Mouse (Mus musculus) limb, embryonic 15.5 days (tissue): ENCODE results near the gene Runx3. TPM values are rescaled to one million over a fixed set of nuclear protein-coding genes. Genes with fewer than 3 reads are reported as not detected.
A peak's percentile ranks its signal among the peaks of the same experiment; 100 is the strongest.

Source experiments
- ATAC-seq: fragments of 200-750 bp; cut with Nextera tagmentation; 2 replicates; pipeline ENCODE4 v1.8.0; 2017; ENCODE audit warnings: low read depth, moderate TSS enrichment; ENCODE audit not compliant: insufficient number of reproducible peaks, low FRiP score, low TSS enrichment
- H3K27ac ChIP-seq: fragments of 300-500 bp; sonication (generic); 2 replicates; pipeline ENCODE4 v1.5.1; 2015; ENCODE audit warnings: moderate library complexity, mild to moderate bottlenecking, inconsistent platforms
- H3K27me3 ChIP-seq: fragments of 300-500 bp; sonication (generic); 2 replicates; pipeline ENCODE4 v1.6.1; 2015; ENCODE audit warnings: inconsistent platforms
- H3K36me3 ChIP-seq: fragments of 300-500 bp; sonication (generic); 2 replicates; pipeline ENCODE4 v1.6.1; 2015; ENCODE audit warnings: inconsistent platforms
- H3K4me1 ChIP-seq: fragments of 300-500 bp; sonication (generic); 2 replicates; pipeline ENCODE4 v1.6.1; 2015; ENCODE audit warnings: inconsistent platforms
- H3K4me2 ChIP-seq: fragments of 300-500 bp; sonication (generic); 2 replicates; pipeline ENCODE4 v1.6.1; 2015; ENCODE audit warnings: mild to moderate bottlenecking, inconsistent platforms
- H3K4me3 ChIP-seq: fragments of 300-500 bp; sonication (generic); 2 replicates; pipeline ENCODE4 v1.5.1; 2015; ENCODE audit warnings: mild to moderate bottlenecking, inconsistent platforms
- H3K9ac ChIP-seq: fragments of 300-500 bp; sonication (generic); 2 replicates; pipeline ENCODE4 v1.6.1; 2015; ENCODE audit warnings: inconsistent platforms
- H3K9me3 ChIP-seq: fragments of 300-500 bp; sonication (generic); 2 replicates; pipeline ENCODE4 v1.6.1; 2016; ENCODE audit warnings: inconsistent platforms
- WGBS: fragments of 180-500 bp; shearing (Covaris S2); methylation state at CpG from one replicate; pipeline ENCODE4 v1.1.7; 2015; 5-methylcytosine and 5-hydroxymethylcytosine counted together
- polyA plus RNA-seq: library from polyadenylated mRNA; unstranded; fragments of >200 nt; fragmentation: Nextera tagmentation; extraction: Ambion mirVana; gene quantifications from 2 replicates; pipeline ENCODE4 v1.2.1, GENCODE M21; 2015

Runx3 gene
- 4.4 and 4.6 TPM in 2 replicates for polyA plus RNA-seq

DNA sequence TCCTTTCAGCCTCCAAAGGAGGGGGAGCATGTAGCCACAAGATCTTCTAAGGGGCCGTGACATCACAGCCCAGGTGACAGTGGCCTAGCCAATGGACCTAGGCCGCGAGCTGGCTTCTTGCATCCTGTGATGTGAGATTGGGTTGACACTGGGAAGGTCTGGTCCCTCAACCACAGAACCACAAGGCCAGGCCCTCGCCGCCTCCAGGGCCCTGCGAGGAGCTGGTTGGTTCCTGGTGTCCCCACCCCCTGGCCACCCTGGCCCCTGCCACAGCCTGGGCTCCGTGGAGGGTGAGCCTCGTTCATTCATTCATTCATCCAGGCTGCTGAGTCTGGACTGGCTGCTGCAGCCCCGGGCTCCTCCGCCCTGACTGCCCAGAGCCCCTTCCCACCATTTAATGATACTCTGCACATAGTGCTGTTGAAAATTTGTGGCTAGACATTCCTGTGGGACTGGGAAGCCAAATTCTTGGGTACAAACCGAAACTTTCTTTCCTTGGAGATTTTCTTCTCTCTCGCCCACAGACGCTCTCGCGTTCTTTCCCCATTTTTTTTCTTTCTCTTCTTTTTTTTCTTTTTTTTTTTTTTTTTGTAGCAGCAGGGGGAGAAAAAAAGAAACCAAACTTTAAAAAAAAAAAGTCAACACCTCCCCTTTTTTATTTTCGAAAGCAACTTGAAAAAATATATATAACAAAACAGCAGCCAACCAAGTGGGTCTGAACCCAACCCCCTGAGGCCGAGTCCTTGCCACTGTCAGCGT lies at the start of gene Runx3:
Gene Runx3, plus strand, starts transcription at position 311 of the 759 bp plus-strand sequence.
- peaks cover 5% of the 10 kb centered on the region for H3K27me3 ChIP-seq
- peak within 1 kb of the TSS; percentile 57 for H3K27ac ChIP-seq
- H3K4me3 ChIP-seq: peak within 1 kb of the TSS; percentile 6; the same call in 1 of the 2 replicates
- no peaks in the 10 kb centered on the region for H3K36me3 ChIP-seq
- ATAC-seq: peak; percentile 52; the same call in 1 of the 2 replicates
- peaks cover 10% of the 10 kb centered on the region for H3K4me1 ChIP-seq
- H3K9ac ChIP-seq: no peak within 1 kb of the TSS
- no peak within 1 kb of the TSS for H3K4me2 ChIP-seq
- no peaks in the 10 kb centered on the region for H3K9me3 ChIP-seq
- 65% methylated on average over 18 of the region's 18 CpGs for WGBS

DNA sequence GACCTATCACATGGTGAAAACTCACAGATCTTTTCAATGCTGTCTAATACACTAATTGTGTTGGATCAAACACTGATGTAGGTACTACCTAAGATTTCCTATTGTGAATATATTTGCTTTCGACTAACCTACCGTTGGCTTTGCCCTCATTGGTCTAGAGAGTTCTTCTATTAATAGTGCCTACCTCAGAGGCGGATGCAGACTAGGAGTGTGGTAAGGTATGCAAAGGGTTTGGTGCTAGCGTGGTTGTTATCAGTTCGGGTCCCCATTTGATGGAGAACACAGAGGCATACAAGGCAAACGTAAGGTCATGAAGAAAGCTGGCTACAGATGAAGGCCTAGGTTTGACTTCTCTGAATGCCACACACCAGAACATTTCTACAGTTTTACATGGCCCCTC lies 47.8 kb upstream of the Runx3 start:
- no peaks in the 10 kb centered on the region for H3K9me3 ChIP-seq

DNA sequence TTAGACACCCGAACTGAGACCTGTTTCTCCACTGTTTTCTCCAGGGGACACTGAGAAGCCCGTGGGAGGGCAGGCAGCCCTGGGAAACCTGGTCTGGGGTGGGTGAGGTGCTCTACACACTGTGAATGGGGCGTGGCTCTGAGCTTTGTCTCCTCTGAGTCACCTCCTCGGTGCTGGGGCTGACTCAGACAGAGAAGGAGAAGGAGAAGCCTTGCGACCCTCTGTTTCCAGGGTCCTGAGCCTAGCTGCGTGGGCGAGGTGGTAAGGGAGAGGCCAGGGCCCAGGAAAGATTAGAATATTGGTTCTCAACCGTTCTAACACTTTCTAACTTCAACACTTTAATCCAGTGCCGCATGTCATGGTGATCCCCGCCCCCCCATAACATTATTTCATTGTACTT lies 46.9 kb upstream of the Runx3 start:
- H3K4me2 ChIP-seq: no peak overlapping the region
- no peak for ATAC-seq
- no peak overlapping the region for H3K27ac ChIP-seq
- no peaks in the 10 kb centered on the region for H3K9me3 ChIP-seq
- no peak overlapping the region for H3K4me3 ChIP-seq
- no peaks in the 10 kb centered on the region for H3K36me3 ChIP-seq
- no peaks in the 10 kb centered on the region for H3K4me1 ChIP-seq
- WGBS: 69% methylated on average over 10 of the region's 10 CpGs
- no peaks in the 10 kb centered on the region for H3K27me3 ChIP-seq
- H3K9ac ChIP-seq: no peak overlapping the region

More for the DNA sequence above, 47.8 kb upstream of the Runx3 start:
- H3K27me3 ChIP-seq: no peaks in the 10 kb centered on the region
- H3K27ac ChIP-seq: no peak overlapping the region
- H3K36me3 ChIP-seq: no peaks in the 10 kb centered on the region
- ATAC-seq: no peak
- 90% methylated on average over 6 of the region's 6 CpGs for WGBS
- H3K9ac ChIP-seq: no peak overlapping the region
- H3K4me1 ChIP-seq: no peaks in the 10 kb centered on the region
- no peak overlapping the region for H3K4me3 ChIP-seq
- H3K4me2 ChIP-seq: no peak overlapping the region

DNA sequence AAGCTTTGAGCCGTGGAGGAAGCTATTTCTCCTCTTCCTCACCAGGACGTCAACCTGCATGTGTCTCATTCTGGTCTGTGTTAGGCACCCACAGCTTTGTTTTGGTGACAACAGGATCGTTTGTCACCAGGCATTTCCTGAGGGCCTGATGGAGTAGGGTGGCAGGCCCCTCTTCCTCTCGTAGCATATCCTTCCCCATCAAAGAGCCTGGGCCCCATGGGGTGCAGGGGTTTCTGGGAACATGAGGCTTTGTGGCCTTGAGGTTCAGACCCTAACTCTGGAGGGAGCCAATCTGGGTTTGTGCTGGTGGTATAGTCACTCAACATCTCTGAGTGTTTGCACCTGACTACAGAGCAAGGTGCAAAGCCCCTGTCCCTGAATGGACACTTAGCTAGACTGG lies 45.8 kb upstream of the Runx3 start:
- ATAC-seq: no peak
- no peaks in the 10 kb centered on the region for H3K36me3 ChIP-seq
- 64% methylated on average over 4 of the region's 4 CpGs for WGBS
- no peak overlapping the region for H3K4me3 ChIP-seq
- H3K4me1 ChIP-seq: peaks cover 3% of the 10 kb centered on the region
- H3K4me2 ChIP-seq: no peak overlapping the region
- H3K9ac ChIP-seq: no peak overlapping the region
- H3K9me3 ChIP-seq: no peaks in the 10 kb centered on the region
- no peaks in the 10 kb centered on the region for H3K27me3 ChIP-seq
- H3K27ac ChIP-seq: no peak overlapping the region

DNA sequence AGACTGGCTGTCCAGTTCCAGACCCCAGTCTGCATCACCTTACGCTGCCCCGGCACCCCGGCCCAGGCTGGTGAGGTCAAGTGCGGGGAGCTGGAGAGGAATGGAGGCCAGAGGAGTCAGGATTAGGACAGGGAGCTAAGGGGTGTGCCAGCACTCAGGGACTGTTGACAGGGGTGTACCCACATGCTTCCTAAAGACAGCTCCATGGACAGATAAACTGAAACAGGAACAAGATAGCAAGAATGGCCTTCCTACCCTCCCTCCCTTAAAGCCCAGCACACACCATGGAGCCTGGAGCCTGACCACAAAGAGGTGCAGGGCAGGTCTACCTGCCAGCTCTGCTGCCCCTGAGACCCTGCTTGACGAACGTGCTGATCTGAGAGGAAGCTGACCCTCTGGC lies 45.1 kb upstream of the Runx3 start:
- WGBS: 84% methylated on average over 6 of the region's 6 CpGs
- Histone ChIP-seq H3K4me2 (no peak overlapping the region), H3K4me3 (no peak overlapping the region), H3K27ac (no peak overlapping the region), H3K36me3 (no peaks in the 10 kb centered on the region), H3K4me1 (peaks cover 9% of the 10 kb centered on the region), H3K27me3 (no peaks in the 10 kb centered on the region), H3K9ac (no peak overlapping the region), H3K9me3 (no peaks in the 10 kb centered on the region)
- ATAC-seq: no peak

DNA sequence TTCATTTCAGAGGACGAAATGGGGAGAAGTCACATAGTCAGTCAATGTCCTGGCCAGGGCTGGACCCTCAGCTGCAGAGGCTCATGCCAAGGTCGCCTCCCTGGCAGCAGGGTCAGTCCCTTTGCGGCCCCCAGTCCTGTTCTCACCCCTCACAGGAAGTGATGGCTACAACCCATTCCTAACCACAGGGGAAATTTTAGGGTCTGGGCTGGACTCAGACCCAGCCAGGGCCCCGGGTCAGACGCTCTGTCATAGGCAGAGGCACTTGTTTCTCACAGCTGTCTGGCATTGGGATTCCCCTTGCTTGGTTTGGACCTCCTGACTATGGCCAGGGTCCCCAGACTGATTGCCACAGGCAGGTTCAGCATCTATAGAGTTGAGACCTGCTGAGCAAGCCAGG lies 43.8 kb upstream of the Runx3 start:
- Histone ChIP-seq H3K9me3 (no peaks in the 10 kb centered on the region), H3K4me2 (no peak overlapping the region), H3K27ac (no peak overlapping the region), H3K4me3 (no peak overlapping the region), H3K36me3 (no peaks in the 10 kb centered on the region), H3K4me1 (peaks cover 15% of the 10 kb centered on the region), H3K27me3 (no peaks in the 10 kb centered on the region), H3K9ac (no peak overlapping the region)
- 93% methylated on average over 5 of the region's 5 CpGs for WGBS
- ATAC-seq: no peak

DNA sequence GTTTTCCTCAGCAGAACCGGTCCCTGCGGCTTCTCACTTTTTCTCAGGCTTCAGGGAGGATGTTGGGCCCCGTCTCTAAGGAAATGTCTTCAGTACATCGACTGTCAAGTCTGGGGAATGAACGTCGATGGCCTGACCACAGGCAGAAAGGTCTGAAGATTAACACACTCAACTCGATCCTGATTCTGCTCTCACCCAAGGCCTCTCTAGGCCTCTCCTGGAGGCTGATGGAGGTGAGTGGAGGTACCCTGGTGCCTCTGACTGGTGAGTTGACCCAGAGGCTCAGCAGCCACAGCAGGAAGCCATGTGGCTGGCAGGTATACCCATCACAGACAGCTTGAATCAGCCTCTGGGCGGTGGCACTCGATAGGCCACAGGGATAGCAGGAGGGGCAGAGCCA lies 43.3 kb upstream of the Runx3 start:
- Histone ChIP-seq H3K4me3 (no peak overlapping the region), H3K27me3 (no peaks in the 10 kb centered on the region), H3K4me1 (peaks cover 15% of the 10 kb centered on the region), H3K9ac (no peak overlapping the region), H3K4me2 (no peak overlapping the region), H3K27ac (no peak overlapping the region), H3K9me3 (no peaks in the 10 kb centered on the region), H3K36me3 (no peaks in the 10 kb centered on the region)
- 78% methylated on average over 9 of the region's 9 CpGs for WGBS
- ATAC-seq: no peak

DNA sequence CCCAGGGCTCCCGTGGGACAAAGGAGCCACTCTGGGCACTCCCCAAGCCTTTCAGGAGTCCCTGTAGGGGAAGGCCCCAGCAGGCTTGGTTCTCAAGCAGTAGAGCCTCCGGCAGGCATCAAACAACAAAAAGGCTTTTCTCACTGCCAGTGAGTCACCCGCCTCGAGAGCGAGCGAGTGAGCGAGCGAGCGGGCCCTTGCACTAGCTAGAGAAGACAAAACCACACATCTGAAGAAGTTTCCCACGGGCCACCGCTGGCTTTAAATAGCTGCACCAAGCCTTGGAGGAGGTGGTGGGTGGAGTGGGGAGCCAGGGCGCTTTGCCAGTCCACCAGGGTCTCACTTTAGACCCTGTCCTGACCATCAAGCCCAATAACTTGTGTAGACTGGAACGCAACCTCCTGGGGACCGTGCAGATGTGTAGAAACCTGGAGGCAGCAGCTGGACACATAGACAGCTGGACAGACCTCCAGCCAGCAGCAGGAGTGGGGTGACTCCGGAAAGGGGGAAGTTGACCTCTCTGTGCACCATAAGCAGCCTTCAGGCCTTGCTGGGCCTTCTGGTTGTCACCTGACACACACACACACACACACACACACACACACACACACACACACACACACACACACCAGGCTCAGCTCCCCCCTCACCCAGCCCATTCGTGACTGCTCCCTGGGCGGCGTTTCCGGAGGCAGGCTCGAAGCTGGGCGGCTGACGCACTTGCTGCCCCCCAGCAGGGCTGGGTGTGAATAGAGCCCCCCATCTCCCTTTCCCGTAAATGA lies 40.4 kb upstream of the Runx3 start:
- no peak for ATAC-seq
- no peaks in the 10 kb centered on the region for H3K9me3 ChIP-seq
- no peak overlapping the region for H3K4me2 ChIP-seq
- H3K27me3 ChIP-seq: no peaks in the 10 kb centered on the region
- no peak overlapping the region for H3K9ac ChIP-seq
- H3K36me3 ChIP-seq: no peaks in the 10 kb centered on the region
- H3K4me1 ChIP-seq: peaks cover 23% of the 10 kb centered on the region
- no peak overlapping the region for H3K27ac ChIP-seq
- 47% methylated on average over 21 of the region's 23 CpGs for WGBS
- H3K4me3 ChIP-seq: no peak overlapping the region

DNA sequence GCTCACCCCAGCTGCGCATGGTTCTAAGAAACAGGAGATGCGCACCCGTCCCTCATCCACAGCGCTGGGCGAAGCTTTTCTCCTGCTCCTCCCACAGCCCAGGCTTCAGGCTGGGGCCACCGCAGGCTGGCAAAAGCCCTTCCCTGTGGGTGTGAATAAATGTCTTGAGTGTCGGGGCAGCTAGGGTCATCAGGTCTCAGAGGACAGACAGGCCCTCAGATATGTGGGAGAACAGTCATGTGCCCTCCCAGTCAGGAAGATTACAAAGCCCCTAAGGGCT lies 39.9 kb upstream of the Runx3 start:
- no peaks in the 10 kb centered on the region for H3K9me3 ChIP-seq
- no peak for ATAC-seq
- H3K4me1 ChIP-seq: peaks cover 23% of the 10 kb centered on the region
- no peak overlapping the region for H3K4me3 ChIP-seq
- no peaks in the 10 kb centered on the region for H3K36me3 ChIP-seq
- 43% methylated on average over 7 of the region's 7 CpGs for WGBS
- H3K27me3 ChIP-seq: no peaks in the 10 kb centered on the region
- no peak overlapping the region for H3K4me2 ChIP-seq
- H3K27ac ChIP-seq: no peak overlapping the region
- H3K9ac ChIP-seq: no peak overlapping the region

DNA sequence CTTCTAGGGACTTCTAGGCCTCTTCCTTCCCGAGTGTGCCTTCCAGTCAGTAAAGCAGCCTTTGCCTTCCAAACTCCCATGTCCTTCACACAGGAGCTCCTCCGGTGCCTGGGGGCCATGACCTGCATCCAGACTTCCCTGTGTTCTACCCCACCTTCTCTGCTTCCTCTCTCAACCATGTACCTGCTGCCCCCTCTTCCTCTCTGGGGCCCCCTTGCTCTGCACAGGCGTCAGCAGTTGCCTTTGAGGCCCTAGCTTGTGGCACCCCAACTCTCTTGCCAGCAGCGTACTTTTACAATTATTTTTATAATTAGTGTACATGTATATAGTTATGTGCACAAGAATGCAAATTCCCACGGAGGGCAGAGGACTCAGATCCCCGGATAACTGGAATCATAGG lies 37.4 kb upstream of the Runx3 start:
- no peak for ATAC-seq
- Histone ChIP-seq H3K27ac (no peak overlapping the region), H3K9me3 (no peaks in the 10 kb centered on the region), H3K9ac (no peak overlapping the region), H3K36me3 (no peaks in the 10 kb centered on the region), H3K4me2 (no peak overlapping the region), H3K4me1 (peaks cover 25% of the 10 kb centered on the region), H3K4me3 (no peak overlapping the region), H3K27me3 (no peaks in the 10 kb centered on the region)
- WGBS: 59% methylated on average over 6 of the region's 6 CpGs

DNA sequence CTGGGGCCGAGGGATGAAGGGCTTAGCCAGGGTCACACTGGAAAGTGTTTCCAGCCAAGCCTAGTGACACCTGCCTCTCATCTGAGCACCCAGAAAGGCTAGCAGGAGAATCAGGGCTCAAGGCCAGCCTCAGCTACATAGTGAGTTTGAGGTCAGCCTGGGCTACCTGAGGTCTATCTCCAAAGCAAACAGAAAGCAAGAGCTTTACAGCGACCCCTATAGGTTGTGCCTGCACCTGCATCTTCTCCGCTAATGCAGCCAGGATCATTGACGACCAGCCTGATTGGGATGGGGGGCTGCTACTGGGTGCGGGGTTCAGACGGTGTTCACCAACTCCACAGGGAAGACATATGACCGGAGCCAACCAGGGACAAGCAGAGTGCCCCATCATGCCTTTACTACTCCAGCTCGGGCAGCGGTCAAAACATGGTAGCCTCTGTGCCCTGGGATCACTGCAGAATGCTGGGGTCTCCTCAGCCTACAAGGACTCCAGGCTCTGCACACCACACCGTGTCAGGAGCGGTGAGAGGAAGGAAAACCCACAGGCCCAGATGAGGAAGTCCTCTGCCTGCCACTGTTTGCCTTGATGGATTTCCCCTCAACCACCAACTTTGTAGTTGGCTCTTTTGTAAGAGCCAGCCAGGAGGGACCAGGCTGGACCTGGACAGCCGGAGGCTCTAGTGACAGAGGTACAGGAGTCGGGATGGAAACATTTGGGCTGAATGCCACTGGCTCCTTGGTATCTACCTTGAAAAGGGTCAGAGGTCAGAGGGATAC lies 35.2 kb upstream of the Runx3 start:
- 75% methylated on average over 13 of the region's 13 CpGs for WGBS
- H3K36me3 ChIP-seq: no peaks in the 10 kb centered on the region
- no peak overlapping the region for H3K27ac ChIP-seq
- no peak overlapping the region for H3K4me3 ChIP-seq
- no peak overlapping the region for H3K9ac ChIP-seq
- H3K4me2 ChIP-seq: no peak overlapping the region
- 0 out of 2 replicates have a peak, but pooled peaks cover under 1% of the 10 kb centered on the region for H3K27me3 ChIP-seq
- no peaks in the 10 kb centered on the region for H3K9me3 ChIP-seq
- H3K4me1 ChIP-seq: peaks cover 25% of the 10 kb centered on the region
- no peak for ATAC-seq

DNA sequence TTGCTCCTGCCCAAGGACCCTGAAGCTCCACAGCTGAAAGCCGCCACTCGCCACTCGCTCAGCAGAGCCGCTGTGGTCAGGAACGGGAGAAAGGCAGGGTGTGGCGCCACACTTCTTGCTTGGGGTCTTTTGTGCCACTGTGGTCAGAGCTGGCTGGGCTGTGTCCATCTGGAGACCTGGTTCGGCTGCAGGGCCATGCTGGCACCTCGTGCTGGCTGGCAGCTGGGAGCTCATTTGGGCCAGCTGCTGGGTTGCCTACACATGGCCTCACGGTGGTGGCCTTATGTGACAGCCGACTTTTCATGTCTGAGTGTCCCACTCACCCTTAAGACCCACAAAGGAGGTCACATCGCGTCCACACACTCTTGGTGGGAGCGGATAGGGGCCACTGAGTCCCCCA lies 29.8 kb upstream of the Runx3 start:
- Histone ChIP-seq H3K27ac (no peak overlapping the region), H3K27me3 (0 out of 2 replicates have a peak, but pooled peaks cover 4% of the 10 kb centered on the region), H3K9me3 (no peaks in the 10 kb centered on the region), H3K4me1 (peaks cover 17% of the 10 kb centered on the region), H3K4me2 (no peak overlapping the region), H3K4me3 (no peak overlapping the region), H3K9ac (no peak overlapping the region), H3K36me3 (no peaks in the 10 kb centered on the region)
- ATAC-seq: no peak
- WGBS: 69% methylated on average over 13 of the region's 13 CpGs
